Mouse (Mus musculus) heart, adult 8-10 months (tissue): ENCODE data around the gene Vim. TPM values are rescaled to one million over a fixed set of nuclear protein-coding genes. Genes with fewer than 3 reads are reported as not detected.

Source experiments
- total RNA-seq, 4 experiments: library from RNA; stranded (reverse); gene quantifications; 2 replicates each; pipeline ENCODE4 v1.2.4; 2022

Gene Vim
- total RNA-seq, 4 experiments from 2014 or later: 214 to 291 (median 257) TPM

Other genes starting within 250 kb of the Vim start
- 1 to 10 TPM in 2 of 4 experiments, under 1 TPM in 2; 0.95 to 1.4 (median 1.1) TPM for gene Cubn, start 82.1 kb upstream of the Vim start, total RNA-seq
- gene Trdmt1, start 29.3 kb upstream of the Vim start, total RNA-seq: 1 to 10 TPM; 6.3 to 8.9 (median 7.5) TPM
- gene St8sia6, start 220.1 kb downstream of the Vim start, total RNA-seq: 1 to 10 TPM; 1.4 to 3.9 (median 2.6) TPM